Mouse (Mus musculus) gastrocnemius, postnatal 14 days (tissue): ENCODE results near the gene Twsg1. TPM values are rescaled to one million over a fixed set of nuclear protein-coding genes. Genes with fewer than 3 reads are reported as not detected.
"Not testable (repeated sequence)": the region's sequence is repeated elsewhere in the genome, so short reads cannot be mapped to it uniquely, and the experiment has no call there.

Experiments
- DNase-seq: peaks from one replicate; pipeline ENCODE4 v3.0.0; 2021; ENCODE audit warnings: mixed read lengths
- intact Hi-C: fragments of 180-260 bp; cut with DNase I; formaldehyde crosslinking; loops from one replicate; pipeline ENCODE4 v1.15.1; 2025; ENCODE audit warnings: low total_unique reads
- long read RNA-seq, 2 experiments: library from polyadenylated mRNA; stranded (forward); transcript quantifications; one replicate each; pipeline ENCODE4 v2.0.0; 2021
- total RNA-seq, 2 experiments: library from RNA; stranded (reverse); gene quantifications; 2 replicates each; pipeline ENCODE4 v1.2.3; 2021

Twsg1 gene
- 10 to 100 TPM; 16.9 to 25.5 TPM for total RNA-seq
- long read RNA-seq, experiment 1, full-length matches to known transcripts = 9 of 15 reads
- long read RNA-seq, experiment 1, partial matches to known transcripts = 0 of 15 reads
- long read RNA-seq, experiment 1, other reads (novel, unspliced or antisense) = 6 of 15 reads
- long read RNA-seq, experiment 2, full-length matches to known transcripts = 27 of 28 reads
- long read RNA-seq, experiment 2, partial matches to known transcripts = 0 of 28 reads
- long read RNA-seq, experiment 2, other reads (novel, unspliced or antisense) = 1 of 28 reads

DNA sequence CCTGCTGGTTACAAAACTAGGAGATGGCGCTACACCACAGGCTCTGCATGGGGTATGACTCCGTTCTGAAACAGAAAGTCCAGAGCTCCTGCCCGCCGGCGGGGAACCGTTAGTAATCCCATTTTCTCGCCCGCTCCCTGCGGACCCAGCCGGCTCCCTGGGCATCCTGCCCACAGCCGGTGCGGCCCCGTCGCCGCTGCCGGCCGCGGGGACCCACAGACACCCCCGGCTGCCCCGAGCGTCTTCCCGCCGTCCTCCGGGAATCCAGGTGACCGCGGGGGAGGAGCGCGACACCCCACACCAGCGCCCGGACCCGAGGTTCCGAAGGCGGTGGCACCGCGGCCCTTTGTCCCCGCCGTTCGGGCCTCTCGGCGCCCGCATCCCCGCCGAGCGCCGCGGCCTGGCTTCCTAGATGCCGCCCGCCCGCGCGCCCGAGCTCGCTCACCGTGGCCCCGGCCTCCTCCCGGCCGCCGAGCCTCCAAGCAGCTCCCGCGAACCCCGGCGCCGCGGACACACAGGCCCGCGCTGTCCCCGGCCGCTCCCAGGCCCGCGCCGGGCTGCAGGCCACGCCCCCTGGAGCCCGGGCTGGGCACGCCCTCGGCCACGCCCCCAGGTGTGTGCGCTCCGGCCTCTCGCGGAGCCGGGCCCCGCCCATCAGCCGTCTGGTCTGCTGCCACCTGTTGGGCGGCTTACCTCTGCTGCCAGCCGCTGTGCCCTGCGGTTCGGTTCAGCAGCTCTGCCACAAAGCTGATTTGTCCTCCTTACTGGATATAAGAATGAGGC lies at the start of gene Twsg1:
Gene Twsg1 (minus strand): TSS at position 605 of the 783 bp plus-strand sequence.
- intact Hi-C loops = loop anchor here (5.0 kb wide), 2 partner anchors 69 to 156 kb away; no protein-coding TSS in a partner anchor
- peak; percentile 93 for DNase-seq

DNA sequence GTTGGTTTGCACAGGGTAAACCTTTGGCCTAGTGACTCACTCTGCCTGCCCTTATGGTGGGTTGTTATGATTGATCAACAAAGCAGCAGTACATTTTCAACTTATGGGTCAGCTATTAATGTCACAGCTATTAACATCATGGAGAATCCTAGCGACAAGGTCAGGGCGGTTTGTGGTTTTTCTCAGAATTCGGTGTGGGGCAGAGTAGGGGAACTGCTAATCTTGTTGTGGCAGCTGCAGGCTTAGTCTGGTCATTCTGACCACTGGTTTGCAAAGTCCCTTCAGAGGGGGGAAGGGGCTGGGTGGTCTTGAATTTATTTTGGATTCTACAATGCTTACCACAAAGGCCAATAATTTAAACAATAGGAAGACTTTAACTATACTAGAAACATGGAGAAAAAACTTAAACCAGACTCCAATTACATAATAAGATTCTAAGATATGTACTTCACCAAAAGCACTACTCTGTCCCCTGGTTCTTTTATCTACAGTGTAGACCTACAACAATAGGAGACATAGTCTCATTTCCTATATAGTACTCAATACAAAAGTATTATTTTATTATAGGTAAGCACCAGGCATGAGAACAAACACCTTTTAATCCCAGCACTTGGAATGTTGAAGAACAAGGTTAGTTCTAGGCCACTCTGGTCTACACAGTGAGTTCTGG lies 37.3 kb upstream of the Twsg1 start:
- intact Hi-C loops = no loop called here
- no peak for DNase-seq

DNA sequence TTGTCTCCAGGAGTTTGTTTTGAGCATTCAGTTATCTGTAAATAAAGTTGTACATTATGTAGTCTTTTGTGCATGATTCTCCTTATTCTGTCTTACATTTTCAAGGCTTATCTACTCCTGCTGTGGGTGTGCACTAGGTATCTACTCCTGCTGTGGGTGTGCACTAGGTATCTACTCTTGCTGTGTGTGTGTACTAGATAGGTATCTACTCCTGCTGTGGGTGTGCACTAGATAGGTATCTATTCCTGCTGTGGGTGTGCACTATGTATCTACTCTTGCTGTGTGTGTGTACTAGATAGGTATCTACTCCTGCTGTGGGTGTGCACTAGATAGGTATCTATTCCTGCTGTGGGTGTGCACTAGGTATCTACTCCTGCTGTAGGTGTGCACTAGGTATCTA lies 25.7 kb upstream of the Twsg1 start:
- intact Hi-C loops, DNase-seq: not testable (repeated sequence)

DNA sequence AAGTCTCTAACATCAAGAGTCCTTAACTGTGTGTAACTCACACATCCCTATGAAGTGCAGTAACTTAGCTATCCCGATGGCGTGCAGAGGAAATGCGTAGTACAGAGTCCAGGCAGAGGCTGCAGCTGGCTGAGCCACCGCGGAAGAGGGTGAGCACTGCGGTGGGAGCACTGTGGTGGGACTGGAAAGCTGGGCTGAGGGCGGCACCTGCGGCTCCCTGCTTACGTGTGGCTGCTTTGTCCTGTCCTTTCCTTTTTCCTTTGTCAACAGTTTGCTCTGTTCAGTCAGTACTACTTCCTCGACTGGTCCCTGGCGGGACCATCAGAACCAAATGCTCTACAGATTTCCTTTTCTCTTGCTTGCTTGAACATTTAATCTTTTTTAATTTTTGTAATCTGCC lies 16.7 kb upstream of the Twsg1 start:
- no peak for DNase-seq
- intact Hi-C loops = no loop called here

DNA sequence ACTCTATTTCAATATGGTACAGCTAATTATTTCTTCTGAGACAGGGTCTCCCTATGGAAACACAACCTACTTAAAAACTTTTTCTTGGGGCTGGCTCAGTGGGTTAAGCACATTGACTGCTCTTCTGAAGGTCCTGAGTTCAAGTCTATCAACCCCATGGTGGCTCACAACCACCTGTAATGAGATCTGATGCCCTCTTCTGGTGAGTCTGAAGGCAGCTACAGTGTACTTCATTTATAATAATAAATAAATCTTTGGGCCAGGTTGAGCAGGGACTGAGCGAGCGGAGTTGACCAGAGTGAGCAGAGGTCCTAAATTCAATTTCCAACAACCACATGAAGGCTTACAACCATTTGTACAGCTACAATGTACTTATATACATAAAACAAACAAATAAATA lies 11.2 kb upstream of the Twsg1 start:
- no peak for DNase-seq
- intact Hi-C loops = no loop called here

DNA sequence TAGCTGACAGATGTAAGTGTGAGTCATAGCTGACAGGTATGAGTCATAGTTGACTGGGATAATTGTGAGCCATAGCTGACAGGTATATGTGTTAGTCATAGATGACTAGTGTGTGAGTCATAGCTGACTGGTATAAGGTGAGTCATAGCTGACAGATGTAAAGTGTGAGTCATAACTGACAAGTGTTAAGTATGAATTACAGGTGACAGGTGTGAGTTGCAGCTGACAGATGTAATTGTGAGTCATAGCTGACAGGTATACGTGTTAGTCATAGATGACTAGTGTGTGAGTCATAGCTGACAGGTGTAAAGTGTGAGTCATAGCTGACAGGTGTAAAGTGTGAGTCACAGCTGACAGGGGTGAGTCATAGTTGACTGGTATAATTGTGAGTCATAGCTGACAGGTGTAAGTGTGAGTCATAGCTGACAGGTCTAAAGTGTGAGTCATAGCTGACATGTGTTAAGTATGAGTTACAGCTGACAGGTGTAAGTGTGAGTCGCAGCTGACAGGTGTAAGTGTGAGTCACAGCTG lies 10.6 kb upstream of the Twsg1 start:
- intact Hi-C loops = no loop called here
- DNase-seq = no peak

DNA sequence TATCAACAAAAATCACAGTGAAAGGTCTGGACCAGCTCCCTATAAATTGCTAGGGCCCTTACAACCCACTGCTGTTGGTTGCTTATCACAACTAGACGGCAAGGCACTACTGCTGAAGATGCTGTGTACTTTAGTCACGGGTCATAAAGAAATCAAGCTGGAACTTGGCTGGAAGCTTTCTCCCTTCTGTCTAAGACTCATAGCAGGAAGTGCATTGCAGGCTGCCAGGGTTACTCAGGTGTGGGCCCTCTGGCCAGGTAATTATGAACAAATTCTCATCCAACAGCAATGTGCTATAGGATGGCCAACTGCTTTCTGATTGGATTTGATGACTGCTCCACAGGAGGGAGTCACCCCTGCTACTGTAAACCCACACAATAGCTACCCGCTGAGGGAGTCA lies 8.0 kb upstream of the Twsg1 start:
- intact Hi-C loops = no loop called here

DNA sequence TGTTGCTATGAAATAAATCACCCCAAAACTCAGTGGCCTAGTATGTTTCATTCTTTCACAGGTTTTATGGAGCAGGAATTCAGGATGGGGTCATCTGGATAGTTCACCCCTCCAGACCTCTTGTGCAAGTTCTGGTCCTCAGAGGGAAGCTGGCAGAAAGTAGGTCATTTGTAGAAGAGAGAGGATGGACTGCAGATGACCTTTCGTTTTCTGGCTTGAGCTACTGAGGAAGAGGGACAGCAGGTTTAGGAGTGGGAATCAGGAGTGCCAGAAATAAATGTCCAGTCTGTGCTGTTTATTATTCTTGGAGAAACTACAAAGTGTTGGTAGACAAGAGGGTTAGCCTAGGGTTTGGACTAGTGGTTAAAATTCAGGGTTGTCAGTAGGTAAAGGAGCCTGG lies 7.3 kb upstream of the Twsg1 start:
- no peak for DNase-seq
- intact Hi-C loops = no loop called here

More for the DNA sequence above, 8.0 kb upstream of the Twsg1 start:
- no peak for DNase-seq

DNA sequence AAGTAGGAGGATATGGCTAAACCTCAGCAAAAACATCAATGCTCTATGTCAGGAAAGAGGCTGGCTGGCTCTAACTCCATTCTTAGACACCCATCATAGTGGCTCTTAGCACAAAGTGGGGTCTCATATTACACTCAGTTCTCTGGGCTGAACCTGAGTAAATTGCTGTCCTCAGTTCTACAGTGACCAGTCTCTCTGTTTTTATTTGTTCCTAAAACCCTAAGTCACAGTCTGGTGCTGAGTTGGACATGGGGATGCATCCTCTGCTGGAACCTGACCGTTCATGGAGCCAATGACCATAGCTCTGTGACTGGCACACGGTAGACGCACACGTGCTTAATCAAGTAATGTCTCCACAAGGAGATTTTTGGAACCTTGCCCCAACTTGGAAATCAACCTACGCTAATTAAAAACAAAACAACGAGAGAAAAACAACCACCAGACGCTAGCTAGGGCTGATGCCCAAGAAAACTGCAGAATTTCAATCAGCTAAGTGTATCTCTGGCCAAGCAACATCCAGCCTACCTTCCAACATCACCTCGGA lies 6.8 kb upstream of the Twsg1 start:
- no peak for DNase-seq
- intact Hi-C loops = no loop called here

DNA sequence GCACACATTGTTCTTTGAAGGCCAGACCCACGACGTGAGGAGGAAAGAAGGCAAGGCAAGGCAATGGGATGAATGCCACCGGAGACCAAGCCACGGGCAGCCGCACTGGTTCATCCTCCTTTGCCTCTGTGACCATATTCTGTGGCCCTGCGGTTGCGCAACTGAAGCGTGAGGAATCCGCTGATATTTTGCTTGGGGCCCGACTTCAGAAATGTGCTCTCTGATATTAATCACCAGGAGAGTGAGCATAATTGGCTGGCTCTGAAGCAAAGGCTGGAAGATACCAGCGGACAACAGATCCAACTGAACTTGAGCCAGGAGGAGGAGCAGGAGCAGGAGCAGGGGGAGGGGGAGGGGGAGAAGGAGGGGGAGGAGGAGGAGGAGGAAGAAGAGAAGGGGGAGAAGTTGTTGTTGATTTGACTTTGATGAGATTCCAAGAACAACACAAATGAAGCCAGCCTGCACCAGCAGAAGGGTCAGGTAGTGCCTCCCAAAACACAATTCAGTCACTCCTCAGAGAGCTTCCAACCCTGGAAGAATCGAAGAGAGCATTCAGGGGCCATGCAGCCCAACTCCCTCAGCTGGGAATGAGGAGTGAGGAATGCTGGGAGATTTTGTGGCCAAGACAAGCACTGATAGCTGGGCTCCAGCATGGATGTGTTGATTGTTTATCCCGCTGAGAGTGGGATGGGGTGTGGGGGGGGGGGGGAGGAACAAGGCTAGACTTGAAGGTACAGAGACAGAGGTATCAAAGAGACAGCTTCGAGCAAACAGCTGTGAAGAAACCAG lies 6.2 kb upstream of the Twsg1 start:
- no peak for DNase-seq
- intact Hi-C loops = no loop called here

DNA sequence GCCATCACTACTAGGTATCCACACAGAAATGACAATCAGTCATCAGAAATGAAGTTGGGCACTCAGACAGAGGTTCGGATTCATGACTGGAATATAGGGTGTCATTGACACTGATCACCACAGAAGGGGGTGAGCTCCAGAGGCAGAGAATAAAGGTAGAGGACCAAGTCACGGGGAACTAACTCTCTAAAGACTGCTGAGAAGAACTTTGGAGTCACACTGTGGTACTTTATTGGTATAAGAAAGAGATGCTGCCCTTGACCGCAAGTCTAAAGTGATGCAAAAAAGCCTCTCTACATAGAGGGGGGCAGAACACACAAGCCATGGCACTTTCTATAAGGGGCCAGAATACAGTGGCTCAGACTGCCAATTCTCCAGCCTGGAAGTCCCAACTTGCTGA lies 5.1 kb upstream of the Twsg1 start:
- no peak for DNase-seq
- intact Hi-C loops = no loop called here

DNA sequence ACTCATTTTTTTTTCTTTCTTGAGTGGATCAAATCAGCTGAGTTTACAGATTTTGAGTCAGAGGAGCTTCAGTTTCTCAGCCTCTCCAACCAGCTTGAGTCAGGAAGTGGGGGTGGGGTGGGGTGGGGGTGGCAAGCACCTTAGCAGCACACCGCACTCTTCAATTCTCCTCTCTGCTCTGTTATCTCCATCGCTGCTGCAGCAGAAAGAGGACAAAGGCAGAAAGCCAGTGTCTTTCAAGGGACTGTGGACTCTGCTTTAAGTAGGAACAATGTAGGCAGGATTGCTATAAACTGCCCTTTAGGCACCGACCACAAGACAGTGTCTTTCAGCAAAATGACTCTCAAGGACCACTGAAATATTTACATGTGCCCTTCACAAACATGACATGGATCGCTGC lies 2.9 kb upstream of the Twsg1 start:
- no peak for DNase-seq
- intact Hi-C loops = loop anchor here (5.0 kb wide), 2 partner anchors 72 to 153 kb away; no protein-coding TSS in a partner anchor

DNA sequence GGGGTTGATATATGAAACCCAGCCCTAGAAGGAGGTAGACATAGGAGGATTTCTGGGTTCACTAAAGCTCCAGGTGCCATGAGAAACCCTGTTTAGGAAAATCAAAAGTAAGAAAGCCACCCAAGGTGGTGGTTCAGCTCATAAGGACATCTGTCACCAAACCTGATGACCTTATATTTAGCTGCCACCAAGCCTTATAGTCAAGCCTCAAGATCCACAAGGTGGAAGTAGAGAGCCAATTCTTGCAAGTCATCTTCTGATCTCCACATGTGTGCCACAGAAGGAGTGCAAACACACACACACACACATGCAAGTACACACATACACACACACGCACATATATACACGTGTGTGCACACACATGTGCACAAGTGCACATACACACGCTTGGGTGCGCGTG lies 1.1 kb upstream of the Twsg1 start:
- DNase-seq = no peak
- intact Hi-C loops = loop anchor here (5.0 kb wide), 2 partner anchors 70 to 155 kb away; no protein-coding TSS in a partner anchor

DNA sequence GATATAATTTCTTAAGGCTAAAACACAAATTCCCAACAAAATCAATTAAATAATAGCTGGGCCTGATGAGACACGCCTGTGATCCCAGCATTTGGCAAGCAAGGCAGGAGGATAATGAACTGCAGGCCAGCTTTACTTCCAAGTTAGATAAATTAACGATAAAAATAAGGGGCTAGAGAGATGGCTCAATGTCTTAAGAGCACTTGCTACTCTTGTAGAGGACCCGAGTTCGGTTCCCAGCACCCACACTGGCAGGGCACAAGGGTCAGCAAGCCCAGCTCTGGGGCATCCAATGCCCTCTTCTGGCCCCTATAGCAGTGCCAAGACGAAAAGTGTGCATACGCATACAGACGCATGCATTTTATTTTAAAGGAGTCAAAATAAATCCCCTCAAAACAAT lies 843 bp downstream of the Twsg1 start:
- no peak for DNase-seq
- intact Hi-C loops = loop anchor here (5.0 kb wide), 2 partner anchors 68 to 157 kb away; no protein-coding TSS in a partner anchor

DNA sequence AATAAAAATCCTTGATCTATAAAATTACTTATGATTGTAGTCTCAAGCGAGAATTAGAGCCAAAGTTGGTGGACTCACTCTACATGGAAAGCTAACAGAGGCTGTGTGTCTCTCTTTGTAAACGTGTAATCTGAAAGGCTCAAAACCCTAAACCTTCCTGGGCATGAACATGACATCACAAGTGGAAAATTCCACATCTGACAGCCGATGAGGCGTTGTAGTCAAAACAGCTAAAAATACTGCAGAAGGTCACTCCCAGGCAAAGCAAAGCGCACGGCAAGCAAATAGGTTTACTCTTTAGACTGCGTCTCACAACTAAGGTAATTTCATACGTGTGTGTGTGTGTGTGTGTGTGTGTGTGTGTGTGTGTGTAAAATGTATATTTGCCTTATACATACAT lies 3.7 kb downstream of the Twsg1 start:
- no peak for DNase-seq
- intact Hi-C loops = no loop called here

DNA sequence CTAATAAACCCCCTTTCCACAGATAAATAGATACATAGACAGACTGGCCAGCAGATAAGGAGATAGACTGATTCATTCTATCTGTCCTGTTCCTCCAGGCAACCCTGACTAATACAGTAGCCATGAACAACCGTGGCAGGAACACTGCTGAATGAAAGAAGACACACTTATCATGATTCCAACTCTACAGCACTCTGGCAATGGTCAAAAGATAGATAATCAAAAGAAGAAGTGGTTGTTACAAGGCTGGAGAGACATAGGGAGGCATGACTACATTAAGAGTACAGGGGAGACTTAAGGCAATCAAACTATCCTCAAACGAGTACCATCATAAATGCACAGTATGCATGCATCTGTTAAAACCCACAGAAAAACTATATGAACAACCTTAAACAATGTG lies 5.6 kb downstream of the Twsg1 start:
- intact Hi-C loops = no loop called here
- DNase-seq = no peak

DNA sequence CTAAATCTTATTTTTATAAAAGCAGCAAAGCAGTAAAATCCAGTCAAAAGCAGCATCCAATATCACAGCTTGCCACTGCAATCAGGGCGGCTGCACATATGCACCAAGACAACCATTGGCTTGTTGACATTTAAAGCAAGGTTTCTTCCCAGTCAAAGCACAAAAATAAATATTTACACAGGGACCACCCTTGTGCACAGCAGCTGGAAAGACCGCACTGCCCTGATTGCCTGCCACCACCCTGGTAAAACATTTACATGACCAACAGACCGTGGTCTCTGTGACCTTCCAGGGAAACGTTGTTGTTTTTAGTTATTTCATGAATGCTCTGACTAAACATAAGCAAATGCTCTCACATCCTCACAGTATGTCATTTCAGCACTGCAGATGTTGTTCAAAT lies 8.6 kb downstream of the Twsg1 start:
- intact Hi-C loops = no loop called here

DNA sequence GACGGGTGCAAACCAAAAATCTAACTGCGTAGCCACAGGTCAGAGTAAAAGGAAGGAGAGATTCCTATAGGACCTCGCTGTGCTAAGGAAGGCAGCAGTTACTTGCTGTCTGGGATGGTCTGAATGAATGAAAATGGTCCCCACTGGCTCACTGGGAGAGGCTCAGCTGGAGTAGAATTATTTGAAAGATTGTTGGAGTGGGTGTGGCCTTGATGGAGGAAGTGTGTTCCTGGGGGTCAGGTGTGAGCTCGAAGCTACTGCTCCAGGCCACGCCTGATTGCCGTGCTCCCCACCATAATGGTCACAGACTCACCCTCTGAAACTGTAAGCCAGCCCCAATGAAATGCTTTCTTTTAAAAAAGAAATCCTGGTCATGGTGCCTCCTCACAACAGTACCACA lies 9.8 kb downstream of the Twsg1 start:
- intact Hi-C loops = no loop called here

More for the DNA sequence above, 8.6 kb downstream of the Twsg1 start:
- no peak for DNase-seq

DNA sequence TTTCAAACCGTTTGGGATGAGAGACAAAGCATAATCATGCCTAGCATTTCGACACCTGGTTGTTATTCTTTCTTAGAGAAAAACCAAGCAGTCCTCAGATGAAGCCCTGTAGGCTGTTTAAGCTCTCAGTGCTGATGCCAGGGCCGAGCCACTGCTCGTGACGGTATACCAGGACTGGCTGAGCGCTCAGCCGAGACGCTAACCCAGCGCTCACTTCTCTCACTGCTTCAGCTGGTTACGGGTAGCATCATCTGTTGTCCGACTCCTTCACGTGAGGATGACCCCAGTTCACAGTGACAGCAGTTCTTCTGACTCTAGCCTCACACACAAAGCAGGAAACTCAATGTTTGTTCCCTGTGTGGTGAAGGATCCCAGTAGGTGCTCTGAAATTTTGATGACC lies 10.8 kb downstream of the Twsg1 start:
- intact Hi-C loops = no loop called here
- no peak for DNase-seq

More for the DNA sequence above, 9.8 kb downstream of the Twsg1 start:
- DNase-seq = no peak
